Mouse (Mus musculus) forebrain, embryonic 10.5 days (tissue): ENCODE measurements around the gene Ebna1bp2. TPM values are rescaled to one million over a fixed set of nuclear protein-coding genes. Genes with fewer than 3 reads are reported as not detected.

Experiments used
- DNase-seq: peaks from one replicate; pipeline ENCODE4 v3.0.0-alpha.2; 2017; ENCODE audit warnings: low spot score; ENCODE audit errors: extremely low spot score
- H3K27ac ChIP-seq: fragments of 300-500 bp; sonication (generic); 2 replicates; pipeline ENCODE4 v1.5.1; 2016; ENCODE audit warnings: mild to moderate bottlenecking
- H3K27me3 ChIP-seq: fragments of 300-500 bp; sonication (generic); 2 replicates; pipeline ENCODE4 v1.6.1; 2016; ENCODE audit warnings: mild to moderate bottlenecking; ENCODE audit not compliant: poor library complexity, severe bottlenecking
- H3K36me3 ChIP-seq: fragments of 300-500 bp; sonication (generic); replicated peaks from 2 replicates; pipeline ENCODE4 v1.6.1; 2016; ENCODE audit warnings: mild to moderate bottlenecking, moderate library complexity
- H3K4me1 ChIP-seq: fragments of 300-500 bp; sonication (generic); 2 replicates; pipeline ENCODE4 v1.6.1; 2016
- H3K4me3 ChIP-seq: fragments of 300-500 bp; sonication (generic); 2 replicates; pipeline ENCODE4 v1.5.1; 2016; ENCODE audit warnings: mild to moderate bottlenecking, moderate library complexity
- H3K9me3 ChIP-seq: fragments of 300-500 bp; sonication (generic); 2 replicates; pipeline ENCODE4 v1.6.1; 2016; ENCODE audit warnings: mild to moderate bottlenecking, moderate library complexity
- WGBS: fragments of 180-500 bp; shearing (Covaris S2); methylation state at CpG from one replicate; pipeline ENCODE4 v1.1.7; 2016; 5-methylcytosine and 5-hydroxymethylcytosine counted together
- polyA plus RNA-seq: library from polyadenylated mRNA; unstranded; fragments of >200 nt; fragmentation: Nextera tagmentation; extraction: Ambion mirVana; gene quantifications from 2 replicates; pipeline ENCODE4 v1.2.1, GENCODE M21; 2016

Gene Ebna1bp2
- polyA plus RNA-seq, 1 experiment from 2014 or later: 210 TPM

DNA sequence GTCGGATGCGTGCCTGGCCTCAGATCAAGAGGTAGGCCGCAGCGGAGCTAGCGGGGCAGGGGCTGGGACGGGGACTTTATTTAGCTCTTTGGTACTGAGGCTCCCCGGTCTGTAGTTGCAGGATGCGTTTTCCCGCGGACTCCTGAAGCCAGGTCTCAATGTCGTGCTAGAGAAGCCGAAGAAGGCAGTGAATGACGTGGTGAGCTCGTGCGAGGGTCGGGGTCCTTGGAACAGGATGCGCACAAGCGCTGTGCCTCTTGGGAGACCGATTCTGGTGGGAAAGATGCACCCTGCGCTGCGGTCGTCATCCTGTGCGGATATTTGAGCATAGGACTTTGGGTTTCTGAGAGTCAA, 345 bp downstream of the Ebna1bp2 start:
- under 1% methylated on average over 23 of the region's 23 CpGs for WGBS
- Histone ChIP-seq H3K36me3 (peaks cover 35% of the 10 kb centered on the region), H3K4me1 (peaks cover 12% of the 10 kb centered on the region), H3K27me3 (no peaks in the 10 kb centered on the region), H3K9me3 (peaks cover 15% of the 10 kb centered on the region; the same call in 1 of the 2 replicates), H3K4me3 (peak overlapping the region; percentile 88), H3K27ac (peak overlapping the region; percentile 85)
- no peak for DNase-seq

DNA sequence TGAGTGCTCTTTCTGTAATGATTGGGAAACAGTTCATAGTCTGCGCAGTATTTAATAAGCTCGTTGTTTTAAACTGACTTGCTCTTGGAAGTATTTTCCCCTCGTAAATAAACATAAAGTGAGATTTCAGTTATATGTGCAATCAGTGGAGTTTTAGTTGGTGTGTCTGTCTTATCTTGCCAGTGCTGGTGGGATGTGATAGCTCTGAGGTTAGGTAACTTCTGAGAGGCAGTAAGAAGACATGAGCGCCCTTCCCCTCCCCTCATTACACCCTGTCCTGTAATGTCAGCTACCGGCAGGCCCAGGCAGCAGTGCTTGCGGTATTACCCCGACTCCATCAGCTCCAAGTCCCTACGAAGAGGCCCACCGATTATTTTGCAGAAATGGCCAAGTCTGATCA, 1.2 kb downstream of the Ebna1bp2 start:
- H3K9me3 ChIP-seq: peaks cover 12% of the 10 kb centered on the region; the same call in 1 of the 2 replicates
- no peak for DNase-seq
- H3K36me3 ChIP-seq: peaks cover 44% of the 10 kb centered on the region
- no peaks in the 10 kb centered on the region for H3K27me3 ChIP-seq
- WGBS: 89% methylated on average over 9 of the region's 9 CpGs
- peaks cover 12% of the 10 kb centered on the region for H3K4me1 ChIP-seq
- H3K27ac ChIP-seq: no peak overlapping the region
- peak overlapping the region; percentile 88 for H3K4me3 ChIP-seq

DNA sequence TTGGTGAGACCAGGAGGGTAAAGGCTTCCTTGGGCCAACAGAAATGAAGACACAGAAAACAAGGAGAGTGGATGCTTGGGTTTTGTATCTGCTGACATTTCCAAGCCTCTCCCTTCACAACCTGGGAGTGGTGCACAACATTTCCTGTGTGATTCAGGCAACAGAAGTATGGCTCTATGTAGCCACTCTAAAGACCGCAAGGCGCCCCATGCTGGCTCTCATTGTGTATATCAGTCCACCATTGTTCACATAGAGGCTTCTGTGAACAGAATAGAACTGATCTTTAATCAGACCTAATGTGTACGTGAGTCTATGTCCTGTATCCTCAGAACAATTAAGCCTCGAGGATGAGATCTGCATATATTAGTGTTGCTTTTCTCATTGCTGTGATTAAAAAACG, 9.7 kb downstream of the Ebna1bp2 start:
- Histone ChIP-seq H3K4me3 (no peak overlapping the region), H3K27ac (no peak overlapping the region), H3K9me3 (no peaks in the 10 kb centered on the region), H3K27me3 (no peaks in the 10 kb centered on the region), H3K4me1 (no peaks in the 10 kb centered on the region), H3K36me3 (peaks cover 71% of the 10 kb centered on the region)
- WGBS: 90% methylated on average over 5 of the region's 5 CpGs
- DNase-seq: no peak

DNA sequence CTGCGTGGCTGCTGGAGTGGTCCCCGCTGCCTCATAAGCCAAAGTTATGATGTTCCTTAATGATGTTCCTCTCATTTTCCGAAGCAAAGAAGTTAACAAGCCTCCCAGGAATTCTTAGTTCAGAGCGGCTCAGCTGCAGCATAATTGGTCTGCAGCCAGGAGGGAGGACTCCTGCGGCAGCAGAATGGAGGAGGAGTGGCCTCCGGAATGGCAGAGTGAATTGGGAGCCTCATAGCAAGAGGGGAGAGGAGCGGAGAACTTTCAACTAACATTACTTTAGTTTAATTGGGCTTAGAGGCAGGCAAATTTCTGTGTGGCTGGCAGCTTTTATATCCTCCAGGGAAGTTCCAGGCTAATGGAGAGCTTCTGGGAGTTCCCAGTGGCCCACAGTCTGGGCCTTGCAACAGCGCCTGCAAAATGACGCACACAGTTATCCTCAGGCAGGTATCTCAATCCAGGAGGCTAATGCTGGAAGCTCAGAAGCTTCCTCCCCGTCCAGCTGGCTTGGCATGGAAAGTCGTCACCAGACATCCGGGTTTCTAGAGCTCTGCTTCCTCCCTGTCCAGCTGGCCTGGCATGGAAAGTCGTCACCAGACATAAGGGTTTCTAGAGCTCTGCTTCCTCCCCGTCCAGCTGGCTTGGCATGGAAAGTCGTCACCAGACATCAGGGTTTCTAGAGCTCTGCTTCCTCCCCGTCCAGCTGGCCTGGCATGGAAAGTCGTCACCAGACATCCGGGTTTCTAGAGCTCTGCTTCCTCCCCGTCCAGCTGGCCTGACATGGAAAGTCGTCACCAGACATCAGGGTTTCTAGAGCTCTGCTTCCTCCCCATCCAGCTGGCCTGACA, 22.0 kb downstream of the Ebna1bp2 start:
- Histone ChIP-seq H3K4me3 (no peak overlapping the region), H3K4me1 (peaks cover 12% of the 10 kb centered on the region), H3K9me3 (no peaks in the 10 kb centered on the region), H3K27me3 (no peaks in the 10 kb centered on the region), H3K36me3 (no peaks in the 10 kb centered on the region), H3K27ac (no peak overlapping the region)
- DNase-seq: no peak
- WGBS: 55% methylated on average over 20 of the region's 20 CpGs

DNA sequence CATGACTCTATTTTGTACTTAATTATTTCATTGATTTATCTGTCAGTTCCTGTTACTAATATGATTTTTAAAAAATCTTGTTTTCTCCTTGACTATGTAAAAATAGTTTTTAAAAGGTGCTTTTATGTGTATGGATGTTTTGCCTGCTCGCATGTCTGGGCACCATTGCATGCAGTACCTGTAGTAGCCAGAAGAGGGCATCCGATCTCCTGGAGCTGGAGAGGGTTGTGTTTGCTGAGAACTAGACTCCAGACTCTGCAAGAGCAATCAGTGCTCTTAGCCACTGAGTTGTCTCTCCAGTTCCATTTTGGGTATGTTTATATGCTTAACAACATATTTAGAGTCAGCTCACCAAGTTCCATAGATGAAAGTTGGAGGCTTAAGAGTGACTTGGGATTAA, 24.6 kb downstream of the Ebna1bp2 start:
- peak; percentile 73 for DNase-seq
- Histone ChIP-seq H3K36me3 (no peaks in the 10 kb centered on the region), H3K4me3 (no peak overlapping the region), H3K27ac (no peak overlapping the region), H3K27me3 (no peaks in the 10 kb centered on the region), H3K9me3 (no peaks in the 10 kb centered on the region), H3K4me1 (peaks cover 12% of the 10 kb centered on the region)
- 18% methylated on average over 2 of the region's 2 CpGs for WGBS

DNA sequence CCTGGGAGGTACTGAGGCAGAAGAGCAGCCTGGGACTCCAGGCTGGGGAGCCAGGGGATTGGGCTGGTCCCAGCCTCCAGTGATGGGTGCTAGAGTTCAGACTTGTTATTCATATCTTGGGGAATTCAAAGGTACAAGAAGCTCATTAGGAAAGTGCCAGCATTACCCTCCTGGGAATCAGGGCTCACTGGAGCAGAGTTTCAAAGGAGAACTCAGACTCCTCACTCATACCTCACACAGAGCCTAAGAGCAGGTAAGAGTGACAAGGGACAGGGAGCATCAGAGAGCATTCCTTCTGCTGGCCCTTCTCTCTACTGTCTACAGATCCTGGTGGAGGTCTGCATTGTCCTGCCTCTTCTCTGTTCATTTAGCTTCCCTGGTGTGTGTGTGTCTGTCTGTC, 38.1 kb downstream of the Ebna1bp2 start, which contains the start of gene Olfr62:
Olfr62 (plus strand) TSS at position 301 of the 400 bp plus-strand sequence.
- no peak within 1 kb of the TSS for H3K4me3 ChIP-seq
- H3K4me1 ChIP-seq: no peaks in the 10 kb centered on the region
- no peaks in the 10 kb centered on the region for H3K27me3 ChIP-seq
- no peak within 1 kb of the TSS for H3K27ac ChIP-seq
- DNase-seq: no peak
- H3K36me3 ChIP-seq: no peaks in the 10 kb centered on the region
- H3K9me3 ChIP-seq: no peaks in the 10 kb centered on the region

Other genes with a start within 250 kb of the Ebna1bp2 start
- gene Szt2, start 211.5 kb upstream of the Ebna1bp2 start, polyA plus RNA-seq: 8.7 and 9.7 TPM in 2 replicates
- gene Med8, start 211.5 kb upstream of the Ebna1bp2 start, polyA plus RNA-seq: 171 and 178 TPM in 2 replicates
- 42.8 and 45.5 TPM in 2 replicates for gene Elovl1, start 192.7 kb upstream of the Ebna1bp2 start, polyA plus RNA-seq
- 446 and 451 TPM in 2 replicates for gene Cdc20, start 183.4 kb upstream of the Ebna1bp2 start, polyA plus RNA-seq
- 0.79 and 2.0 TPM in 2 replicates for gene Mpl, start 163.3 kb upstream of the Ebna1bp2 start, polyA plus RNA-seq
- 12.8 and 13.6 TPM in 2 replicates for gene Tie1, start 130.7 kb upstream of the Ebna1bp2 start, polyA plus RNA-seq
- gene 2610528J11Rik, start 93.8 kb upstream of the Ebna1bp2 start, polyA plus RNA-seq: 1.1 and 2.1 TPM in 2 replicates
- 0.68 and 0.76 TPM in 2 replicates for gene Tmem125, start 76.8 kb upstream of the Ebna1bp2 start, polyA plus RNA-seq
- 0.73 and 0.94 TPM in 2 replicates for gene Cfap57, start within 50 bp of the Ebna1bp2 start, polyA plus RNA-seq
- not detected in 2 replicates for gene Olfr62, start 38.2 kb downstream of the Ebna1bp2 start, polyA plus RNA-seq
- gene Olfr1342, start 72.0 kb downstream of the Ebna1bp2 start, polyA plus RNA-seq: not detected in 2 replicates
- gene Olfr1341, start 82.7 kb downstream of the Ebna1bp2 start, polyA plus RNA-seq: not detected in 2 replicates
- not detected in 2 replicates for gene Olfr1340, start 99.3 kb downstream of the Ebna1bp2 start, polyA plus RNA-seq
- gene Olfr1339, start 111.4 kb downstream of the Ebna1bp2 start, polyA plus RNA-seq: not detected in 2 replicates
- gene Olfr1338, start 137.9 kb downstream of the Ebna1bp2 start, polyA plus RNA-seq: not detected in 2 replicates
- not detected in 2 replicates for gene Olfr1337, start 161.8 kb downstream of the Ebna1bp2 start, polyA plus RNA-seq
- gene Olfr1335, start 189.1 kb downstream of the Ebna1bp2 start, polyA plus RNA-seq: not detected in 2 replicates
- not detected in 2 replicates for gene Olfr1333, start 215.5 kb downstream of the Ebna1bp2 start, polyA plus RNA-seq
- not detected in 2 replicates for gene Olfr1331, start 243.8 kb downstream of the Ebna1bp2 start, polyA plus RNA-seq